Mouse (Mus musculus) gastrocnemius, postnatal 14 days (tissue): ENCODE measurements around the gene Lrmp. TPM values are rescaled to one million over a fixed set of nuclear protein-coding genes. Genes with fewer than 3 reads are reported as not detected.
"Not testable (repeated sequence)": the region's sequence is repeated elsewhere in the genome, so short reads cannot be mapped to it uniquely, and the experiment has no call there.

Experiments used
- DNase-seq: peaks from one replicate; pipeline ENCODE4 v3.0.0; 2021; ENCODE audit warnings: mixed read lengths
- intact Hi-C: fragments of 180-260 bp; cut with DNase I; formaldehyde crosslinking; loops from one replicate; pipeline ENCODE4 v1.15.1; 2025; ENCODE audit warnings: low total_unique reads
- long read RNA-seq, 2 experiments: library from polyadenylated mRNA; stranded (forward); transcript quantifications; one replicate each; pipeline ENCODE4 v2.0.0; 2021
- total RNA-seq, 2 experiments: library from RNA; stranded (reverse); gene quantifications; 2 replicates each; pipeline ENCODE4 v1.2.3; 2021

Lrmp gene
- 1 to 10 TPM; 1.0 to 1.1 TPM for total RNA-seq
- long read RNA-seq, experiment 1, partial matches to known transcripts = 0 of 3 reads
- long read RNA-seq, experiment 1, other reads (novel, unspliced or antisense) = 1 of 3 reads
- long read RNA-seq, experiment 2, partial matches to known transcripts = 0 of 4 reads
- long read RNA-seq, experiment 2, other reads (novel, unspliced or antisense) = 2 of 4 reads

DNA sequence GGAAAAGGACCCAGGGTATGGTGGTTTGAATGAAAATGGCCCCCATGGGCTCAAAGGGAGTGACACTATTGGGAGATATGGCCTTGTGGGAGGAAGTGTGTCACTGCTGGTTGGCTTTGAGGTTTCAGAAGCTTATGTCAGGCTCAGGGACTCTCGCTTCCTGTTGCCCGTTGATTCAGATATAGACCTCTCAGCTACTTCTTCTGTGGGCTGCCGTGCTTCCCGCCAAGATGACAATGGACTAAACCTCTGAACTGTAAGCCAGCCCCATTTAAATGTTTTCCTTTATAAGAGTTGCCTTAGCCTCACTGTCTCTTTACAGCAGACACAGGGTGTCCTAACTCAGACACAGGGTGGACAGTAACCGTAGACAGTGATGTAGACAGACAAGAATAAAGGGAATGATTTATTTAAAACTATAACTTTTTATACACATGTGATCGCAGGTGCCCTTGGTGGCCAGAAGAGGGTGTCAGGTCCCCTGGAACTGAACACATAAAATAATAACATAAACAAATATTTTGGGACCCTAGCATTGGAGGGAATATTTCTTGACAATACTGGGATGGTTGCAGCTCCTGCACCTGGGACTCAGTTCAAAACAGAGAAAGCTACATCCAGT, at the start of gene Lrmp:
TSS of gene Lrmp (plus strand) at position 178 of the 622 bp plus-strand sequence.
- no peak for DNase-seq
- intact Hi-C loops = no loop called here

DNA sequence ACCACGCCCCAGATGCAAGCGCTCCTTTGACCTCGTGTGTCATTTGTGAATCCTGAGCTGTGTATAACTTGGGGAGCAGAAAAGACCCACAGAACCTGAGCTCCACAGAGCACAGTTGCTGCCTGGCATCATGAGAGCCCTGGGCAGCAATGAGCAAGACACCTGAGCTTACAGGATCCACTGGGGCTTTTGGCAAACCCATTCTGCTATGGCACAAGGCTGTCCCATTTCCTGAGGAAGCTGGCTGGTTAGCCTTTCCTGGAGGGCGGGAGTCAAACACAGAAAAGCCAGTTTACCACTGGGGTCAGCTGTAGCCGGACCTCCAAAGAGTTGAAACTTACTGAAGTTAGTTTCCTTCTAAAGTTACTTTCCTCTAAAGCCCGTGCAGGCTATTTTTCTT, 49.0 kb upstream of the Lrmp start:
- DNase-seq = no peak
- intact Hi-C loops = no loop called here

DNA sequence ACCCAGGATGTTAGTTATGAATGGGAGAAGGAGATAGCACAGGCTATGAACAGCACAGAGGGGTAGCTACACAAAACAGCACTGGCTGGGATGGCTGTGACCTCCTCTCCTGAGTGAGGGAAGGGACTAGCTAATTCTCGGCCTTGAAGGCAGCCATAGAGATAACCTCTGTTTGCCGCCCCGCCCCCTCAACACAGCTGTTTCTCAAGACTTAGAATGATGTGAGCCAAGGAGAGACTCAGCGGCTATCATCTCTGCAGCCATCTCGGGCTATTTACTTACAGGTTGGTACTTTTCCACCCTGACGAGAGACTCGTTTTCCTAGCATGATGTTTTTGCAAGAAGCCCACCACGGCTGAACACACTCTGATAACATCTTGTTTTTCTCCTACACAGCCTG, 47.8 kb upstream of the Lrmp start:
- intact Hi-C loops = no loop called here
- no peak for DNase-seq

DNA sequence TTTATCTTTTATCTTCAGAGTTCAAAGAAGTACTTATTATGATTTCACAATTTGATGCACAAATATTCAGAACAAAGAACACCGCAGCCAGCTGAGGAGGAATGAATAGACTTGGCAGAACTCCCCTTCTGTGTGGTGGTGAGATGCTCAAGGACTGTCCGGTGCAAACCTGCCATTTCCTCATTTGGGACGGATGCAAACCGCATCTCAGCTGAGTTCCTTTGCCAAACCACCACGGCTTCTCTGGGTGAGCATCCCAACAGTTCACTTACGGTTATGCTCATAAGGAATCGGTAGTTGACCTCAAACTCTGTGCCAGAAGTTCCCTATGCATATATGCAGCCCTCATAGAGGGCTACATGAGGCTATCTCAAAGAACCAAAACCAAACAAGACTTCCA, 46.1 kb upstream of the Lrmp start:
- no peak for DNase-seq
- intact Hi-C loops = no loop called here

DNA sequence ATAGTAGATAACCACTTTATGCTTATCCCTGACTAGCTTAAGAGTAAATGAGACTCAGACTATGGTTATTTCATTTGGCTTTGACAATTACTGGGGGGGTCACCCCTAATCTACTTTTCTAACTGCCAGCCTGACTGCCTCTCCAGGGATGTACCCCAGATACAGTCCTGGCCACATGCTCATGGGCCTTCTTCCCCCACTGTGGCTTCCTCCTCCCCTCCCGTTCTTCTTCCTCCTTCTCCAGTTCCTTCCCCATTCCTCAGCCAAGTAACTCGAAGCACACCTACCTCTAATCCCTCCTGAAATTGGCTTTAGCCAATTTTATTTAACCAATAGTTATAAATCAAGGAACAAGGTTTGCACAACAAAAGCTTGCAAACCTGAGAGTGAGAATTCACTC, 45.5 kb upstream of the Lrmp start:
- intact Hi-C loops = no loop called here
- no peak for DNase-seq

DNA sequence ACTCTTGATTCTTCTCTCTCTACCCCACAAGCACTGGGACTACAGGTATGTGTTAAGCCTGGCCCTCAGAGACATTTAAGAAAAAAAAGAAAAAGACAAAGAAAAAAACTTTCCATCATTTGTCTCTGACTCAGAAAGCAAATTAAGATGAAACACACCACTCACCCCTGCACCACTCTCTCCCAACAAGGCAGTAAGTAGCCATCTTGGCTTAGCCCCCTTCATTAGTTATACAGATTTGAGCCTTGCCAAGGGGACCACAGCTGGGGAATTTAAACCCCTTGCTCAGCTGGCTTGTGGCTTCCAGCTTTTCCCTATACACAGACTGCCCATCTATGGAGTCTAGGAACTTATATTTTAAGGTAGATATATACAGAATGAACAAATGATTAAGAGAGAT, 41.0 kb upstream of the Lrmp start:
- intact Hi-C loops = no loop called here
- DNase-seq = no peak

DNA sequence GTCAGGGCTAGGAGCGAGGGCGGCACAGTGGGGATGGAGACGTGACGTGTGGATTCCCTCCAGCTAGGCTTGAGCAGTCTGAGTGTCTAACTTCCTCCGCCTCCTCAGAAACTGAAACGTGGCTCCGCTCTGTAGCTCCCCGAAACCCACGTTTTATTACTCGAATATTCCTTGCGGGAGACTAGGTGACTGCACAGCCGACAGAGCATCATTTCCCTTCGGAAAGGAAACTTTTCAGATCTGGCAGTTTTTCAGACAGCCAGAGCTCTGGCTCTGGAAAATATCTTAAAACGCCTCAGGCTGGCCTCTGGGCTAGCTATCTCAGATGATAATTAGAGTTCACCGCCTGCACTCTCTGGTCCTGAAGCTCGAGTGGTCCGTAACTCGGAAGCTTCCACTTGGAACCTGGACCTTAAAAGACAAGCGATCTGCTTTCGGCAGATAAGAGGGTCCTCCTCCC, 40.3 kb upstream of the Lrmp start:
- no peak for DNase-seq
- intact Hi-C loops = no loop called here

DNA sequence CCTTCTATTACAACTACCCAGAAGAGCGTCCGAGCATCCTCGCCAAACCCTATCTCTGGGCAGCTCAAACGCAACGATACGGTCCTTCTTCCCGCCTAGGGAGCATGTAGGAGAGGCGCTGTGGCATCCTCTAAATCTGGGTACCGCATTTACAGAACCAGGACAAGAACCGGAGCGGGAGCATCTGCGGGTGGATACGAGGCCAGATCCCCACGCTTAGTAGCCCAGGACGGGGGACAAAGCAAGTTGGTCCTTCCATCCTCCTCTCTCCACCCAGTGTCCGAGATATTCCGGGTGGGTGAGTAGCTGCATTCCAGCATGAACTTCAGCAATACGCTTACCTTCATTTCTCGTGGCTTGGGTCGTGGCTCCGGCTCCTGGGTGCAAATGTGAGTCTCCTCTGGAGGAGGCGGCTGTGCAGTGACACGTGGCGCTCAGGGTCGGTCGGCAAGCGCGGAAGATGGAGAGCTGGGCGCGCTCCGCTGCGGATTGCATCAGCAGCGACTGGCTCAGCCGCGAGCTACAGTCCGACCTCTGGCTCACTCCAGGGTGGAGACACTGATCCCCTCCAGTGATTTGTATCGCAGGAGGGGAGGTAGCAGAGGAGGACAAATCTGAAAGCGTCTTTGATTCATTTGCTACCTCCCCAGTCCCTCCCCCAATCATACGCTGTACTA, 39.8 kb upstream of the Lrmp start, which contains the start of gene Bcat1:
TSS of gene Bcat1 (minus strand) at position 637 of the 677 bp plus-strand sequence.
- intact Hi-C loops = no loop called here
- peak; percentile 48 for DNase-seq

DNA sequence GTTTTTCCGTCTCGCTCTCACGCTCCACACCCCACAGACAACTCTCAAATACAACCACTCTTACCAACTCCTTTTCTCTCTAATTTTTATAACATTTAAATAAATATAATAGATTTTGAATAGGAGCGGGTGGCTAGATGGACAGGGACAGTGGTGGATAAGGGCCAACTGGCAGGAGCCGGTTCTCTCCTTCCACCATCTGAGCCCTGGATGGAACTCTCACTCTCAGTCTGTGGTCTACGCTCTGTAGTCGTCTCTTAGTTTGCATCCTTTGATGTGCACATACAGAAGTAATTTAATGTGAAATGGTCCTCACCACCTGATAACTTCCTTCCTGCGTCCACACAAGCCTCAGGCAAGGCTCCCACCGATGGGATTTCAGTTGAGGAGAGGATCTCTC, 39.2 kb upstream of the Lrmp start:
- DNase-seq = no peak
- intact Hi-C loops = no loop called here

DNA sequence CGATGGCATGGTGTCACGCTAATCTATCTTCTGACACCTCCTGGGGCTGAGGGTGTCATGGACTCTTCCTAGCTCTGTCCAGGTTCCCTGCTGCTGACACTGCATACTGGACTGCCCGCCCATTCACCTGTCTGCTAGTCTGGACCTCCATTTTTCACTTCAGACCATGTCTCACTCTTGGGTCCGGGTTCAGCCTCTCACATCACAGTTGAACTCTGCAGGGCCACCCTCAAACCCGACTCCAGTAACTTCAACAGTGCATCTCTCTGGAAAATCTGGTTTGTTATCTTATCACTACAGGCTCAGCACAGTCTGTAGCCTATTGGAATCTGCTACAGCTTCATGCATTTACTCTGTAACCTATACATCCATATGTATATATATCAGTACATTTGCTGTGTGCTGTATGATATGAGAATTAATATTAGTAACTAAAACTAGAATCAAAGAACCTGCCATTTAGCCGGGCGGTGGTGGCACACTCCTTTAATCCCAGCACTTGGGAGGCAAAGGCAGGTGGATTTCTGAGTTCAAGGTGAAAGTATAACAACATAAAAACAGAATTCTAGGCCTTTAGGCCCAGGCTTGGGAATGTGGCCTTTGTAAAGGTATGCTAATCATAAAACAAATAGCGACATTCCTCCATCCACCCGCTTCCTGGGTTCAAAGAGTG, 36.2 kb upstream of the Lrmp start:
- intact Hi-C loops = no loop called here
- DNase-seq = no peak

DNA sequence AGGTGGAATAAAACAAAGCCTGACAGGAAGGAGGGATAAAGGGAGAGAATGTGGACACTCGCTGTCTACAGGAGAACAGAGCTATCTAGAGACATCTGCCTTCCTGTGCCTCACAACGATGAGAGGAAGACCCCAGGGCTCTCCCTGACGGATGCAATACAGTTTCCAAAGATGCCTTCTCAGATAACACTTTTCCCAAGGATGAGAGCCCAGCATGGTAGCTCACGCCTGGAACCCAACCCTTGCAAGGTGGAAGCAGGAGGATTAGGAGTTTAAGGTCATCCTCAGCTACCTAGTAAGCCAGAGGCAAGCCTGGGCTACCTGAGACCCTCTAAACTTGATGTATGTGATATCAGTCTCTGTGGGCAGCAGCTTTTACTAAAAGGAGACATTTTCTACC, 33.7 kb upstream of the Lrmp start:
- intact Hi-C loops = no loop called here
- no peak for DNase-seq

DNA sequence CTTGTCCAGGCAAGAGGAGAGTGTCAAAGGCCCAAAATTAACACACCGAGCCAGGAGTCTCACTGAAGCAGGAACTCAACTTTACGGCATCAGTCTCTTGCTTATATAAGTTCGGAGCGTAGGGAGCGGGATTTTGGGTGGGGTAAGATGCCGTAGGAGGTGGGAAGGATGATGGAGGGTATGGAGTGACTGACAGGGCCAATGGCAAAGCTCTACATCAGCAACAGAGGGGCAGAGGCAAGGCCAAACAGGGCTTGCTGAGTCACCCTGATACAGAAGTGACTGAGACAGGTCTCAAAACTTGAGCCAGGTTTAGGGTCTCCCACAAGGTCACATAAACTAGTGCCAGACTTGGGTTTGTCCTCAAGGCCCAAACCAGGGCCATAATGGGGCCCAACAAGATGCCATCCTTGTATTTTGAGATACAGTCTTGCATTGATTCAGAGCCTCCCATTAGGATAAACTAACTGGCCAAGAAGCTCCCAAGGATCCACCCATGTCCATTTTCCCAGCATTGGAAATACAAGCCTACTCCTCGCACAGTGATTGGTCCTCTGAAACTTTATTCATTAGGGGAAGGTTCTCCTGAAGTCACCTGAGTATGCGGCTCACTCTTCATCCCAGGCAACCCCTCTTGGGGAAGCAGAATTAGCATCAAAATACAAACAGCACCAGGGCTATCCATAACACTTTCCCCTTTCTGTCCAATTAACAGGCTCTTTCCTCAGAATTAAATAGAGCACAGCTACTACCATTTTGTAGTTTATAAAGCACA, 30.9 kb upstream of the Lrmp start:
- no peak for DNase-seq
- intact Hi-C loops = no loop called here

DNA sequence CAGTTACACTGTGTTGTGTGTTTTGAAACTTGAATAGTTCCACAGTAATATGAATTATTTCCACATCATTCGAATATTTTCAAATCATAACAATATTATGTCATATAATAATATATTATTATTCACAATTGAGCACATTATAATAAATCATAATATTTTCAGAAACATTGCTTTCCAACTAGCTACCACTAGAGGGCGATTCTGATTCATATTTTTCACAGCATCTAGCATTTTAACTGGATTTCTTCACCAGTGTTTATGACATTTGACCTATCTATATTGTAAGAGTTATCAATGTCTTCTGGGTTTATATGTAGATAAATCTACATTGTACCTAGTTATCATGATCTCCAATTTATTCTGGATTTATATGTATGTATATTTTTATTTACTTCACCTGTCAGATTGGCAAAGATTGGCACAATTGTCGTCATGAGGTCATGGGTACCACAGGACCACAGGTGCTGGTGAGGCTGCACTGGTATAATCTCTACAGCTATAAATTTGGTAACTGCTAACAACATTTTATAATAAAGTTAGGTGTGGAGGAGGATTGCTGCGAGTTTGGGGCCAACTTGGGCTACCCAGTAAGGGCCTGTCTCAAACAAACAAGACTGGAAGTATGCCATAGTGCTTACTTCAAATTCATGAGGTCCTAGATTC, 26.9 kb upstream of the Lrmp start:
- DNase-seq = no peak
- intact Hi-C loops = loop anchor here (2.0 kb wide), 1 partner anchor 98 kb away; no protein-coding TSS in a partner anchor

DNA sequence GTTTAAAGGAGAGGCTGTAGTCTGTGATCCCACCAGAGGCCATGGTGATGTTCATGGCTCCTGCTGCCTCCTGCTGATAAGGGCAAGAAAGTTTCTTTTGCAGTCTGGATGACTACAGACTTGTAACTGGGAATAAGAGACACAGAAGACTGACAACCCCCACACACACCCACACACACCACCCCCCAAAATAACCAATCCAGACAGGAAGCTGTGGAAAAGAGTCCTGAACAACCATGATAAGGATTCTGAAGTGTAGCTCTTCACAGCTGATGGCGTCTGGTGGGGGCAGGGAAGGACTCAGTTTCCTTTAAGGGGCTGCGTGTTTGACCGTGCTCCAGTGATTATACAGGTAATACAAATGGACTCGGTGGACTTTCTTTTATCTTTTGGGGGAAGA, 26.1 kb upstream of the Lrmp start:
- intact Hi-C loops = loop anchor here (2.0 kb wide), 1 partner anchor 97 kb away; no protein-coding TSS in a partner anchor
- DNase-seq = no peak

DNA sequence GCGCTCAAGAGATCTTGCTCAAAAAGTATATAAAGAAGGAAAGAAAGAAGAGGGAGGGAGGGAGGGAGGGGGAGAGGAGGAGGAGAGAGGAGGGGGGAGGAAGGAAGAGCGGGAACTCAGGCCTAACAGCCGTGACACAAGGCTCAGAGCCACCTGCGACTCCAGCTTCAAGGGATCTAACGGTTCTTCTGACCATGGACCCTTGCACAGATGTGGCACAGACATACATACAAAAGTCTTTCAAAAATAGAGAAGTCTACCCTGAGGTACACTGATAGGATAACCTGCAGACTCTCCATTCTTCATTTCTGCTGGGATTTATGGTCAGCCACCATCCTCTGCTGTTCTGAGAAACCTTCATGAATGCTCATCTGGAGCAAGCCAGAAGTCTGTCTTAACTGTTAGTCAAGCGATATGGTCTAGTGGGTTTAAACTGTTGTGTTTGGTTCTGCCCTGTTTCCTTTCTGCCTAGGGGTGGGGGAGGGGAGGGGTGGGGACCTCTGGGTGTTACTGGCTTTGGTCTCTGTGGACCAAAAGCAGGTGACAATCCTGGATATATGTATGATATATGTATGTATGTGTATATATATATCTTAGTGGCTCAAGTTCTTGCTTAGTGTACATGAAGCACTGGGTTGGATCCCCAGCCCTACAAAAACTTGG, 25.1 kb upstream of the Lrmp start:
- no peak for DNase-seq
- intact Hi-C loops = no loop called here

DNA sequence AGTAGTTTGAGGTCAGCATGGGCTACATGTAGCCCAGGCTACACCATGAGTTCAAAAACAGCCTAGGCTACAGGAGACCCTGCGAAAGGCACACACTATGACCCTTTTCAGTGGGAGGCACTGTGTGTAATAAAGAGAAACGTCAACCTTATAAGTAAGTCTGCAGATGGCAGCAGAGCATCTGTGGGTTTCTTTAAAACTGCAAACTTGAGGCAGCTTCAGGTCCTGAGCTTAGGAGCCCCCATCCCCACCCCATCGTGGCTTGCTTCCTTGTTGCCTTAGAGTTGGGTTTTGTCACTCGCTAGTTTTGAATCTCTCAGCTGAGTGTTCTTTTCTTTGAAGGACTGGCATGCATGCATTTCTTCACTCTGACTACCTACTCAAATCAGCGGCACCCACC, 24.5 kb upstream of the Lrmp start:
- no peak for DNase-seq
- intact Hi-C loops = no loop called here

DNA sequence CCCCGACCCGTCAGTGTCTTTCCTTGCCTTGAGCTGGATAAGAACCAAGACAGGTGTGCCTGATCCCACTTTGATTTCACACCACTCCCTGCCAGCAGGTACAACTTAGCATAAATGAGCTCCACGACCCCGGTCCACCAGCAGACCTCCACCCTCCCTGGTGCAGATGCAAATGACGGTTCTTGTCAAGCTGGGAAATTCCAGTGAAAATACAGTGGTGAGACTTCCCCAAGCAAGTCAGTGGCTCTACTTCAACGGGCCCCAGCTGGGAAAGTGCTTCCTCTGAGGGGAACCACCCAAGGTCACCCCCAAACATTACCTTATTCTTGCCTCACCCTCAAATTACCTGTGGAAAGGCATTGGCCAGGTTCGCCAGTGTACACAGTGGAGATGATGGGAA, 23.5 kb upstream of the Lrmp start:
- intact Hi-C loops = no loop called here
- DNase-seq = no peak

DNA sequence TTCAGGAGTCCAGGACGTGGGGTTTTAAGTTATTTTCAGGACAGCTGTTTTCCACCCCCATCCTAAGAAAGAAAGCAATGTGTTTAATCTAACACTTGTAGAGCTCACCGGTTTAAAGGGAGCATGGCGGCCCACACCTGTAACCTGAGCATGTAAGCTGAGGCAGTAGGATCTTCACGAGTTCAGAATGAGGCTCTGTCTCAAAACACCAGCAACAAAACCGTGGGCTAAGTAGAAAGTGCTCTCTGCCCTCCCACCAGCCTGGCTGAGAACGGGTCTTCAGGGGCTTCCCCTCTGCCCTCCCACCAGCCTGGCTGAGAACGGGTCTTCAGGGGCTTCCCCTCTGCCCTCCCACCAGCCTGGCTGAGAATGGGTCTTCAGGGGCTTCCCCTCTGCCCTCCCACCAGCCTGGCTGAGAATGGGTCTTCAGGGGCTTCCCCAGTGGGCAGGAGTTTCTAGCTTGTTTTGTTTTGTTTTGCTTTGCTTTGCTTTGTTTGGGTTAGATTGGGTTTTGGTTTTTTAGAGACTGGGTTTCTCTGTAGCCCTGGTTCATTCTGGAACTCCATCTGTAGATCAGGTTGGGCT, 22.3 kb upstream of the Lrmp start:
- DNase-seq, intact Hi-C loops: not testable (repeated sequence)
